Mouse (Mus musculus): ENCODE results near the gene Gm5148. TPM values are rescaled to one million over a fixed set of nuclear protein-coding genes. Genes with fewer than 3 reads are reported as not detected.
A peak's percentile ranks its signal among the peaks of the same experiment; 100 is the strongest.

Gene Gm5148
- polyA plus RNA-seq, 1 experiment: 13.9 TPM

- Histone ChIP-seq H3K4me3 (ENCODE audit: insufficient read depth, low read length) (no peak overlapping the region), H3K4me1 (ENCODE audit: control insufficient read depth, insufficient read depth, low read length) (no peaks in the 10 kb centered on the region), H3K27ac (ENCODE audit: insufficient read depth, low read length) (no peak overlapping the region)
- TF ChIP-seq CTCF (IDR thresholded peaks at IDR 0.05; ENCODE audit: extremely low read depth, insufficient read depth, low read length) (no peak), POLR2A (IDR thresholded peaks at IDR 0.05; ENCODE audit: extremely low read depth, insufficient read depth, low read length) (no peak)
These were observed 17.9 kb downstream of the Gm5148 start for GRCm38 (mm10) chr3:37706439-37706838.

- Histone ChIP-seq H3K27ac (ENCODE audit: insufficient read depth, low read length) (no peak overlapping the region), H3K4me3 (ENCODE audit: insufficient read depth, low read length) (no peak overlapping the region), H3K4me1 (ENCODE audit: control insufficient read depth, insufficient read depth, low read length) (no peaks in the 10 kb centered on the region)
- TF ChIP-seq CTCF (IDR thresholded peaks at IDR 0.05; ENCODE audit: extremely low read depth, insufficient read depth, low read length) (no peak), POLR2A (IDR thresholded peaks at IDR 0.05; ENCODE audit: extremely low read depth, insufficient read depth, low read length) (no peak)
These were observed 18.9 kb downstream of the Gm5148 start for GRCm38 (mm10) chr3:37705436-37705835.

- Histone ChIP-seq H3K27ac (ENCODE audit: insufficient read depth, low read length) (no peak overlapping the region), H3K4me1 (ENCODE audit: control insufficient read depth, insufficient read depth, low read length) (no peaks in the 10 kb centered on the region), H3K4me3 (ENCODE audit: insufficient read depth, low read length) (no peak overlapping the region)
- TF ChIP-seq CTCF (IDR thresholded peaks at IDR 0.05; ENCODE audit: extremely low read depth, insufficient read depth, low read length) (no peak), POLR2A (IDR thresholded peaks at IDR 0.05; ENCODE audit: extremely low read depth, insufficient read depth, low read length) (no peak)
These were observed 19.5 kb downstream of the Gm5148 start for GRCm38 (mm10) chr3:37704701-37705279.

GRCm38 (mm10) chr3:37703066-37703465 lies 21.2 kb downstream of the Gm5148 start:
- Histone ChIP-seq H3K4me3 (ENCODE audit: insufficient read depth, low read length) (no peak overlapping the region), H3K27ac (ENCODE audit: insufficient read depth, low read length) (no peak overlapping the region), H3K4me1 (ENCODE audit: control insufficient read depth, insufficient read depth, low read length) (no peaks in the 10 kb centered on the region)
- no peak for TF ChIP-seq CTCF (IDR thresholded peaks at IDR 0.05; ENCODE audit: extremely low read depth, insufficient read depth, low read length)

GRCm38 (mm10) chr3:37693552-37693951 lies 30.7 kb downstream of the Gm5148 start:
- TF ChIP-seq CTCF (IDR thresholded peaks at IDR 0.05; ENCODE audit: extremely low read depth, insufficient read depth, low read length): no peak
- TF ChIP-seq POLR2A (IDR thresholded peaks at IDR 0.05; ENCODE audit: extremely low read depth, insufficient read depth, low read length): no peak

GRCm38 (mm10) chr3:37692945-37693344 lies 31.3 kb downstream of the Gm5148 start:
- H3K4me1 ChIP-seq (ENCODE audit: control insufficient read depth, insufficient read depth, low read length): no peaks in the 10 kb centered on the region

More at GRCm38 (mm10) chr3:37693552-37693951, 30.7 kb downstream of the Gm5148 start:
- Histone ChIP-seq H3K4me3 (ENCODE audit: insufficient read depth, low read length) (no peak overlapping the region), H3K27ac (ENCODE audit: insufficient read depth, low read length) (no peak overlapping the region), H3K4me1 (ENCODE audit: control insufficient read depth, insufficient read depth, low read length) (no peaks in the 10 kb centered on the region)

GRCm38 (mm10) chr3:37687158-37687980 lies 36.9 kb downstream of the Gm5148 start:
- TF ChIP-seq CTCF (IDR thresholded peaks at IDR 0.05; ENCODE audit: extremely low read depth, insufficient read depth, low read length): no peak
- TF ChIP-seq POLR2A (IDR thresholded peaks at IDR 0.05; ENCODE audit: extremely low read depth, insufficient read depth, low read length): peak; percentile 46; the same call in 1 of the 2 replicates
- Histone ChIP-seq H3K27ac (ENCODE audit: insufficient read depth, low read length) (no peak overlapping the region), H3K4me1 (ENCODE audit: control insufficient read depth, insufficient read depth, low read length) (peaks cover 1% of the 10 kb centered on the region; the same call in 1 of the 2 replicates), H3K4me3 (ENCODE audit: insufficient read depth, low read length) (peak overlapping the region; percentile 42)

More at GRCm38 (mm10) chr3:37692945-37693344, 31.3 kb downstream of the Gm5148 start:
- Histone ChIP-seq H3K27ac (ENCODE audit: insufficient read depth, low read length) (no peak overlapping the region), H3K4me3 (ENCODE audit: insufficient read depth, low read length) (no peak overlapping the region)
- no peak for TF ChIP-seq CTCF (IDR thresholded peaks at IDR 0.05; ENCODE audit: extremely low read depth, insufficient read depth, low read length)
- no peak for TF ChIP-seq POLR2A (IDR thresholded peaks at IDR 0.05; ENCODE audit: extremely low read depth, insufficient read depth, low read length)

- Histone ChIP-seq H3K4me1 (ENCODE audit: control insufficient read depth, insufficient read depth, low read length) (peaks cover 1% of the 10 kb centered on the region; the same call in 1 of the 2 replicates), H3K4me3 (ENCODE audit: insufficient read depth, low read length) (peak overlapping the region; percentile 42), H3K27ac (ENCODE audit: insufficient read depth, low read length) (no peak overlapping the region)
- TF ChIP-seq CTCF (IDR thresholded peaks at IDR 0.05; ENCODE audit: extremely low read depth, insufficient read depth, low read length): no peak
These were observed 37.5 kb downstream of the Gm5148 start for GRCm38 (mm10) chr3:37686751-37687150.

- Histone ChIP-seq H3K4me1 (ENCODE audit: control insufficient read depth, insufficient read depth, low read length) (peaks cover 1% of the 10 kb centered on the region; the same call in 1 of the 2 replicates), H3K27ac (ENCODE audit: insufficient read depth, low read length) (no peak overlapping the region), H3K4me3 (ENCODE audit: insufficient read depth, low read length) (no peak overlapping the region)
- TF ChIP-seq CTCF (IDR thresholded peaks at IDR 0.05; ENCODE audit: extremely low read depth, insufficient read depth, low read length) (no peak), POLR2A (IDR thresholded peaks at IDR 0.05; ENCODE audit: extremely low read depth, insufficient read depth, low read length) (no peak)
These were observed 38.1 kb downstream of the Gm5148 start for GRCm38 (mm10) chr3:37686219-37686618.

GRCm38 (mm10) chr3:37676291-37676690 lies 48.0 kb downstream of the Gm5148 start:
- Histone ChIP-seq H3K4me3 (ENCODE audit: insufficient read depth, low read length) (no peak overlapping the region), H3K27ac (ENCODE audit: insufficient read depth, low read length) (no peak overlapping the region), H3K4me1 (ENCODE audit: control insufficient read depth, insufficient read depth, low read length) (0 out of 2 replicates have a peak, but pooled peaks cover 2% of the 10 kb centered on the region)
- TF ChIP-seq CTCF (IDR thresholded peaks at IDR 0.05; ENCODE audit: extremely low read depth, insufficient read depth, low read length): no peak
- no peak for TF ChIP-seq POLR2A (IDR thresholded peaks at IDR 0.05; ENCODE audit: extremely low read depth, insufficient read depth, low read length)

All from cortical plate, adult 2 months (tissue).